ENCODE assay signal across 8 mouse cellular contexts in the genomic region with DNA sequence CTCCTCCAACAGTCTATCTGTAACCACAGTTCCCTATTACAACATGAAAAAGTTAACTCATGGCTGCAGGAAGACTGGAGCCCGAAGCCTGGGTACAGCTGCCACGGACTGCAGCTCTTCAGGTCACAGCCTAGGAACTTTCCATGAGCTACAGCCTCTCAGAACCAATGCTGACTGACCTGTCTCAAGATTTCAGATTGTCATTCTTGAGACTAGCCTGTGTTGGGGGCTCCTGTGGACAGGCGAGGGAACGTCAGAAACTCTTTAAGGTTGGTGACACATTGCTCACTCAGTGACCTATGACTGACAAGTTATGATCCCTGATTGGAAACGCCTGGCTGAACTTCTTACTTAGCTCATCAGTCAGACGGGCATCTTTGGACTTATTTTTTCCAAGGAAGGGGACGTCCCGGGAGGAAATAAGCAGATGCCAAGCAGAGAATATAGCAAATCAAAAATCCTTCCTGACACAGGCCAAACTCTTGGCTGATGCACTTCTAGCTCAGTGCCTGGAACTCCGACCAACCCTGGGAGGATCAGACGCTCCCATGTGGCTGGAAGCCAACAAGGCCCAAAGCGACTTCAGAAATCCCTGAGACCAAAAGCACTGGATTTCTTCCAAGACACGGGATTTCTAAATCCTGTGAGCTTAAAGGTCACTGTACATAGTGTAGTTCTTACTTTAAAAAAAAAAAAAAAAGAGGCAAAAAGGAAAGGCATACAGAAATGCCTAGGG.
DNase-seq lines count a peak whose midpoint lies in the region; ATAC-seq and TF ChIP-seq lines count a peak whose summit lies in the region.

No protein-coding gene starts in this region.

- H3K27ac ChIP-seq in liver, adult 2 months (replicated peaks; ENCODE audit: insufficient read depth, low read depth, low read length), result peak overlapping the region; percentile 74
- H3K27ac ChIP-seq in heart, postnatal 0 days (ENCODE audit: low read depth), result peak overlapping the region; percentile 98
- H3K27ac ChIP-seq in limb, embryonic 15.5 days, result peak overlapping the region; percentile 50

- TF ChIP-seq POLR2A in liver, adult 2 months (IDR thresholded peaks at IDR 0.05; ENCODE audit: extremely low read depth, insufficient read depth, low read length), result no peak

- peak; percentile 75 for TF ChIP-seq EP300 in heart, postnatal 0 days (IDR thresholded peaks at IDR 0.05; ENCODE audit: low read depth)

- no peaks in the 10 kb centered on the region for H3K27me3 ChIP-seq in liver, adult 2 months (ENCODE audit: control insufficient read depth, insufficient read depth, low read length)
- H3K27me3 ChIP-seq in heart, postnatal 0 days (ENCODE audit: control insufficient read depth, insufficient read depth, low read length), result no peaks in the 10 kb centered on the region
- no peaks in the 10 kb centered on the region for H3K27me3 ChIP-seq in limb, embryonic 15.5 days

- H3K9ac ChIP-seq in liver, adult 2 months (ENCODE audit: low read depth, low read length), result no peak overlapping the region
- H3K9ac ChIP-seq in heart, postnatal 0 days (replicated peaks; ENCODE audit: low read depth, low read length), result no peak overlapping the region; the same call in 1 of the 2 replicates
- H3K9ac ChIP-seq in limb, embryonic 15.5 days, result no peak overlapping the region

- WGBS in liver, adult 2 months, result 52% methylated on average over 12 of the region's 12 CpGs
- WGBS in heart, postnatal 0 days, result 30% methylated on average over 12 of the region's 12 CpGs
- 53% methylated on average over 12 of the region's 12 CpGs for WGBS in limb, embryonic 15.5 days

- peaks cover 27% of the 10 kb centered on the region for H3K4me1 ChIP-seq in liver, adult 2 months (ENCODE audit: control insufficient read depth, insufficient read depth, low read length)
- H3K4me1 ChIP-seq in heart, postnatal 0 days (ENCODE audit: control insufficient read depth, insufficient read depth), result peaks cover 92% of the 10 kb centered on the region
- H3K4me1 ChIP-seq in limb, embryonic 15.5 days, result peaks cover 16% of the 10 kb centered on the region; the same call in 1 of the 2 replicates

- no peak for TF ChIP-seq CTCF in liver, adult 2 months (IDR thresholded peaks at IDR 0.05; ENCODE audit: low read depth, low read length)
- TF ChIP-seq CTCF in heart, postnatal 0 days (IDR thresholded peaks at IDR 0.05; ENCODE audit: low read depth), result no peak

- peak; percentile 83 for DNase-seq in liver, adult 2 months (ENCODE audit: extremely low read depth, low read depth, low spot score)
- no peak for DNase-seq in liver
- peak; percentile 52 for DNase-seq in cerebellum, adult 9-11 months
- peak; percentile 46 for DNase-seq in heart, postnatal 0 days (ENCODE audit: low spot score)
- no peak for DNase-seq in right cerebral cortex, postnatal 4 days

- ATAC-seq in heart, postnatal 0 days (ENCODE audit: insufficient read depth, low read depth), result no peak
- peak; percentile 41; the same call in 1 of the 2 replicates for ATAC-seq in limb, embryonic 15.5 days (ENCODE audit: insufficient number of reproducible peaks, low FRiP score, low TSS enrichment, low read depth)
- no peak for ATAC-seq in erythroblast, adult 5-6 weeks (replicated peaks; ENCODE audit: low FRiP score, poor library complexity, severe bottlenecking)
- ATAC-seq in monocyte, adult 5-6 weeks (replicated peaks; ENCODE audit: insufficient number of reproducible peaks, low FRiP score, low TSS enrichment, poor library complexity, severe bottlenecking), result no peak

- no peak overlapping the region for H3K4me3 ChIP-seq in liver, adult 2 months (ENCODE audit: insufficient read depth, low read depth, low read length)
- no peak overlapping the region for H3K4me3 ChIP-seq in heart, postnatal 0 days (ENCODE audit: low read depth, low read length)
- H3K4me3 ChIP-seq in limb, embryonic 15.5 days, result no peak overlapping the region

- no peaks in the 10 kb centered on the region for H3K9me3 ChIP-seq in heart, postnatal 0 days (replicated peaks; ENCODE audit: control insufficient read depth, low read length)
- H3K9me3 ChIP-seq in limb, embryonic 15.5 days, result no peaks in the 10 kb centered on the region

- no peaks in the 10 kb centered on the region; the same call in 1 of the 2 replicates for H3K79me2 ChIP-seq in liver, adult 2 months (ENCODE audit: control insufficient read depth, insufficient read depth, low read length)

- no peaks in the 10 kb centered on the region for H3K36me3 ChIP-seq in liver, adult 2 months (ENCODE audit: control insufficient read depth, insufficient read depth, low read length)
- no peaks in the 10 kb centered on the region for H3K36me3 ChIP-seq in heart, postnatal 0 days (replicated peaks; ENCODE audit: control insufficient read depth, insufficient read depth, low read length)
- no peaks in the 10 kb centered on the region for H3K36me3 ChIP-seq in limb, embryonic 15.5 days

- peak overlapping the region; percentile 17; the same call in 1 of the 2 replicates for H3K4me2 ChIP-seq in heart, postnatal 0 days (ENCODE audit: low read depth, low read length)
- H3K4me2 ChIP-seq in limb, embryonic 15.5 days, result no peak overlapping the region

Comparison
In these comparisons a context has a peak if more than half of its experiments do, and no peak if none do; other contexts are left out.
1. DNase-seq: peak in liver, adult 2 months (single experiment), cerebellum, adult 9-11 months (single experiment) and heart, postnatal 0 days (single experiment); none in liver (single experiment) and right cerebral cortex, postnatal 4 days (single experiment).
2. Peak in every context shown above with its lines, with median percentiles within 50 percentile points of each other: H3K27ac ChIP-seq.